Mouse (Mus musculus) liver, adult 2 months (tissue): Measurements from ENCODE around the gene Hsd3b4. TPM values are rescaled to one million over a fixed set of nuclear protein-coding genes. Genes with fewer than 3 reads are reported as not detected.
"Not testable (repeated sequence)": the region's sequence is repeated elsewhere in the genome, so short reads cannot be mapped to it uniquely, and the experiment has no call there.

Experiments
- DNase-seq: peaks from one replicate; pipeline ENCODE4 v3.0.0-alpha.2; 2011; ENCODE audit warnings: low read depth, low spot score; ENCODE audit errors: extremely low read depth
- H3K27ac ChIP-seq: fragments of 200-500 bp; replicated peaks from 2 replicates; pipeline ENCODE4 v1.5.1; 2012; ENCODE audit warnings: low read depth, mild to moderate bottlenecking, control low read depth, inconsistent platforms, low read length; ENCODE audit not compliant: insufficient read depth
- H3K27me3 ChIP-seq: fragments of 200-500 bp; 2 replicates; pipeline ENCODE4 v1.6.1; 2012; ENCODE audit warnings: mild to moderate bottlenecking, moderate library complexity, low read length, inconsistent platforms; ENCODE audit not compliant: control insufficient read depth, insufficient read depth
- H3K36me3 ChIP-seq: fragments of 200-500 bp; 2 replicates; pipeline ENCODE4 v1.6.1; 2012; ENCODE audit warnings: low read length, inconsistent platforms; ENCODE audit not compliant: control insufficient read depth, insufficient read depth
- H3K4me1 ChIP-seq: fragments of 200-500 bp; 2 replicates; pipeline ENCODE4 v1.6.1; 2011; ENCODE audit warnings: low read length; ENCODE audit not compliant: control insufficient read depth, insufficient read depth
- H3K4me3 ChIP-seq: fragments of 200-500 bp; 2 replicates; pipeline ENCODE4 v1.5.1; 2011; ENCODE audit warnings: low read depth, mild to moderate bottlenecking, control low read depth, low read length, moderate library complexity; ENCODE audit not compliant: insufficient read depth
- H3K79me2 ChIP-seq: fragments of 200-500 bp; 2 replicates; pipeline ENCODE4 v1.6.1; 2012; ENCODE audit warnings: inconsistent platforms, mild to moderate bottlenecking, low read length, moderate library complexity; ENCODE audit not compliant: control insufficient read depth, insufficient read depth
- H3K9ac ChIP-seq: fragments of 200-500 bp; 2 replicates; pipeline ENCODE4 v1.6.1; 2012; ENCODE audit warnings: low read depth, mild to moderate bottlenecking, control low read depth, inconsistent platforms, low read length
- WGBS: fragments of 180-500 bp; shearing (Covaris S2); methylation state at CpG from one replicate; pipeline ENCODE4 v1.1.7; 2018; 5-methylcytosine and 5-hydroxymethylcytosine counted together
- polyA plus RNA-seq: library from polyadenylated mRNA; depleted of rRNA; stranded (reverse); fragments of >200 nt; gene quantifications from 2 replicates; pipeline ENCODE4 v1.2.3, GENCODE M21; 2012; rRNA removed
- total RNA-seq: library from RNA; depleted of rRNA; stranded (reverse); fragments of >200 nt; gene quantifications from 2 replicates; pipeline ENCODE4 v1.2.3, GENCODE M21; 2014; rRNA removed

Hsd3b4 gene
- 0.13 and 0.37 TPM in 2 replicates for total RNA-seq
- polyA plus RNA-seq, result not detected in 2 replicates

DNA sequence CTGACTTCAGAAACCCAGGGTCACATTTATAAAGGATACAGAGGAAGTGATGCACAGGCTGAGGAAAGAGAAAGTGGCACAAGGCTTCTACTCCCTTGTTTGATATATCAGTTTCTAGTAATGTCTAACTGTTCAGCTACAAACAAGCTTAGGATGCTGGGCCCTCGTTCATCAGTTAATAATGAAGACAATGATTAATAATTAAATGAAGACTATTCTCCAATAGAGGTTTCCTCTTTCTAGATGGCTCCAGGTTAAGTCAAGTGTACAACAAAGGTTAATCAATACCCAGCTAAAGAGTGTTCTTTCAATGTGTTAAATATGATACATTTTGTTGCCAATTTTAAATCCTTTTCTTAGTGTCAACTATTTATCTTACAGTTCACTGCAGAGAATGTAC, at the start of gene Hsd3b4:
Gene Hsd3b4 (minus strand): TSS at position 101 of the 400 bp plus-strand sequence.
- not testable (repeated sequence) for H3K79me2 ChIP-seq, DNase-seq, H3K36me3 ChIP-seq, H3K4me3 ChIP-seq, H3K27me3 ChIP-seq, H3K4me1 ChIP-seq, H3K9ac ChIP-seq, H3K27ac ChIP-seq
- no CpG with 5 or more reads among the region's 1 CpGs for WGBS

DNA sequence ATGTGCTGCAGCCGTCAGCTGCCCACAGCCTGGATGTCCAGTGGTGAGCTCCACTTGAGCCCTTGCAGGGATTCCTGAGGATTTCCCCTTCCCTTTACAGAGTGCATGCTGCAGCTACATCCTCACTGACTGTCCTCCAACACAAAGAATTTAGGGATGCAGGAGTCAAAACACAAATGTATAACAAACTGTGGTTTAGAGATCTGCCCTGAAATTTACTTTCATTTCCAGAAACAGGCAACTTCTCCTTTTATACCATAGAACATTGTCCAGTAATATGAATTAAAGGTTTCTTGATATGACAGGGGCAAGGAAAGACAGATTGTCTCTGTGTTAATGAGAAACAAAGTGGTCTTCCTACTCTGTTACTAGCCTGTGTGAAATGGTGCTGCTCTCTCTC, 40.5 kb upstream of the Hsd3b4 start:
- H3K27me3 ChIP-seq, H3K27ac ChIP-seq, H3K36me3 ChIP-seq, H3K4me3 ChIP-seq, H3K9ac ChIP-seq, H3K4me1 ChIP-seq, DNase-seq, H3K79me2 ChIP-seq: not testable (repeated sequence)
- WGBS, result no CpG with 5 or more reads among the region's 1 CpGs

DNA sequence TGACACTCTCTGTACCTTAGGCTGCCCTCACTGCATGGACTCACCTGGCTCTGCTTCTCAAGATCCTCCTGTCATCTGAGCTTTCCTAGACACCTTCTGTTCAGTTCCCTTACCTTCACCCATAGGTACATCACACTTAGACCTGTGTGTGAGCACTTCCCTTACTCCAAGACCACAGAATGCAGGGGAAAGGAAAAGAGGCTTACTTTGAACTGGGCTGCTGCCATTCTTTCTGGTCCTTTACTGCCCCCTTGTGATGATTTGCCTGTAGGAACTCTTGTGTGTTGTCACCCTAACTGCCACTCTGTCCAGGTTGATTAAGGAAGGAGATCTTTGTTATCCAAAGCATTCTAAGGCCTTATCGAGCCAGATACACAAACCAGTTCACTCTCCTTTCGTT, 39.9 kb upstream of the Hsd3b4 start:
- not testable (repeated sequence) for H3K36me3 ChIP-seq, H3K4me1 ChIP-seq, DNase-seq, H3K9ac ChIP-seq, H3K79me2 ChIP-seq, H3K4me3 ChIP-seq, H3K27ac ChIP-seq, H3K27me3 ChIP-seq
- WGBS, result no CpG with 5 or more reads among the region's 2 CpGs

DNA sequence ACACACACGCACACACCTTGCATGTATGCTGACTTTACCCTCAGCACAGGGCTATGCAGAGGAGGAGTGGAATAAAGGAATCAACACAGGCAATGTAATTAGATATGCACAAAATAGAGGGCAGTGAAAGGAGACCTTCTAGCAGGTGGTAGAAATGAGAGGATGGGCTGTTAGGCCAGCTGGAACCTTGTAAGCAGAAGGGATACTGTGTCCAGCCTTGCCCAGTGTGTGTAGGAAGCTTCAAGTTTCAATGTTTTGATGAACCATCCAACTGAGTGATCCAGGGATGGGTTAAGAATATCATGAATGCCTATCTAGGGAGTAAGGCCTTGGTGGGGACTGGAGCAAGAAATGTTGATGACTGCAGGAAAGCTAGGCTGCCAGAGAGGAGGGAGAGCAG, 38.2 kb upstream of the Hsd3b4 start:
- WGBS, result 100% methylated on average over 1 of the region's 1 CpGs
- not testable (repeated sequence) for H3K27ac ChIP-seq, H3K36me3 ChIP-seq, H3K4me3 ChIP-seq, H3K9ac ChIP-seq, DNase-seq, H3K79me2 ChIP-seq, H3K4me1 ChIP-seq, H3K27me3 ChIP-seq

DNA sequence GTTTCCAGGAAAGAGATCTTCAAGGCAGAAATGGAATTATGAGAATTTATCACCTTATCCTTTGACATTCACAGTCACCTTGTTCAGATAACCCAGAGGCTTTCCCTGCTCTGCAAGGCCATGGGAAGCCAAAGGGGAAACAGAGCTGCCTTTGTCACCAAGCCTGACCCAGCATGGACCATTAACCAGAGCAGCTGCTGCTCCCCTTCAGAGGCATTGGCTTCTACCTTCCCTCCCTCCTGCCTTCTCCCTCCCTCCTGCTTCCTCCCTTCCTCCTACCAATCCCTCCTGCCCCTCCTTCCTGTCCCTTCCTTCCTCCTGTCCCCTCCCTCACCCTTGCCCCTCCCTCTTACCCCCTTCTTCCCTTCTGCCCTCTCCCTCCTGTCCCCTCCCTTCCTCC, 37.3 kb upstream of the Hsd3b4 start:
- H3K27me3 ChIP-seq, DNase-seq, H3K36me3 ChIP-seq, H3K27ac ChIP-seq, H3K4me1 ChIP-seq, H3K9ac ChIP-seq, H3K79me2 ChIP-seq, H3K4me3 ChIP-seq: not testable (repeated sequence)

DNA sequence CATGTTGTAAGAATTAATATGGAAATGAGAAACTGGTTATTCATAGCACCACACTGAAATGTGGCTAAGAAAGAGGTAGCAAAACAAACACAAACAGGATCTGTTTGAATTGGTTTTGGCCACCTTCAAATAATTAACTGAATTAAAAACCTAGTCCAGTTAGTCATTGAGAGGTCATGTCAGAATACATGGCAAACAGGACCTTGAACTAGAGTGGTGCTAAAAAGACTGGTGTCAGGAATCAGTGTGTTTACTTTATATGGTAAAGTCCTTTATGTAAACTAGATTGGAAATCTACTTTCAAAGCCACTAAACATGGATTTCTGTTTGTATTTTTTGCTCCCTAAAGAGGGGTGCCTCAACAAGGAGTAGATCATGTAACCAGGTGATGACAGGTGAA, 14.7 kb upstream of the Hsd3b4 start:
- not testable (repeated sequence) for H3K4me1 ChIP-seq, H3K4me3 ChIP-seq, H3K36me3 ChIP-seq, H3K27me3 ChIP-seq, DNase-seq, H3K79me2 ChIP-seq, H3K27ac ChIP-seq, H3K9ac ChIP-seq

DNA sequence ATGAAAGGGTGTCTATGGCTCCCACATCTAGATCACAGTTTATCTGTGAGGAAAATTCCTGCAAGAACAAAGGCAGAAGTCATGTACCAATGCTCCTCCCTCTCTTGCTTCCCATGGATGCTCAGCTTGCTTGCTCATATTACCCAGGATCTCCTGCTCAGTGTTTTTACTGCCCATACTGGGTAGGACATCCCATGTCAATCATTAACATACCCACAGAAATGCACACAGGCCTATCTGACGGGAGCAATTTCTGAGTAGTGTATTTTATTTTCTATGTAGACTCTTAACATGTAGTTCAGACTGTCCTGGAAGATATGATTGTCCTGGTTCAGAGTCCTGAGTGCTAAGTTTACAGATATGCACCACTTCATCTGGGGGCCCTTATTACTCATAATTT, 14.2 kb upstream of the Hsd3b4 start:
- not testable (repeated sequence) for H3K4me3 ChIP-seq, H3K27me3 ChIP-seq, H3K36me3 ChIP-seq, H3K27ac ChIP-seq, H3K9ac ChIP-seq, H3K79me2 ChIP-seq, H3K4me1 ChIP-seq, DNase-seq
- WGBS, result no CpG with 5 or more reads among the region's 1 CpGs

DNA sequence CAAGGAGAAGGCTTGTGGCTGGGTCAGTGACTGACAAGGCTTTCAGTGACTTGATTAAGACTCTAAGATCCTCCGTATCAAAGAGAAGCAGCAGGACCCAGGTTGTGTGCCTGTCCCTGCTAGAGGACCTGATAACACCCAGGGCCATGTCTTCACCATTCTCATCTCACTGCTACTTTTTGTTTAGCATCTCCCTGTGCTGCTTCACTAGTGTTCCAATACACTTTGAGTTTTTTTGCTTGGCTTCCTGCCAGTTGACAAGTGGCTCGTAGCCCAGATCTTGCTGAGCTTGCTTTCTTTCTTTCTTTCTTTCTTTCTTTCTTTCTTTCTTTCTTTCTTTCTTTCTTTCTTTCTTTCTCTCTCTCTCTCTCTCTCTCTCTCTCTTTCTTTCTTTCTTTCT, 12.5 kb upstream of the Hsd3b4 start:
- H3K27me3 ChIP-seq, H3K9ac ChIP-seq, H3K4me1 ChIP-seq, H3K79me2 ChIP-seq, H3K36me3 ChIP-seq, DNase-seq, H3K4me3 ChIP-seq, H3K27ac ChIP-seq: not testable (repeated sequence)
- 0% methylated on average over 1 of the region's 2 CpGs for WGBS

DNA sequence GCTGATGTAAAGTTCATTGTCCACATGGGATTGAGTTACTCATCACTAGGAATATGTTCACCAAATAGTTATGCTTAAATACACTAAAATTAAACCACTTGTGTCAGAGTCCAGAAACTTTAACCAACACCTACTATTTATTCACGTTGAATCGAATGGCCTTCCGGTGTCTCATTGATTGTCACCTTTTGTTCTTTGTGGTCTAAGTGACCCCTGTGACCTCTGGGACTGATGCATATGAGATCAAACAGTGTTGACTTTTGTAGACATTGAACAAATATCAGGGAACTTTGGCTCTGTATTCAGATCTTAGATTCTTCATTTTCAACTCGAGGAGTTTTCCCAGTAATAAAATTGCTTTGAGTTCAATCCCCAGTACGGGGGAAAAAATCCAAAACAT, 3.1 kb downstream of the Hsd3b4 start:
- not testable (repeated sequence) for H3K27ac ChIP-seq, H3K4me3 ChIP-seq, DNase-seq, H3K79me2 ChIP-seq, H3K36me3 ChIP-seq, H3K27me3 ChIP-seq, H3K9ac ChIP-seq, H3K4me1 ChIP-seq
- WGBS, result no CpG with 5 or more reads among the region's 5 CpGs

DNA sequence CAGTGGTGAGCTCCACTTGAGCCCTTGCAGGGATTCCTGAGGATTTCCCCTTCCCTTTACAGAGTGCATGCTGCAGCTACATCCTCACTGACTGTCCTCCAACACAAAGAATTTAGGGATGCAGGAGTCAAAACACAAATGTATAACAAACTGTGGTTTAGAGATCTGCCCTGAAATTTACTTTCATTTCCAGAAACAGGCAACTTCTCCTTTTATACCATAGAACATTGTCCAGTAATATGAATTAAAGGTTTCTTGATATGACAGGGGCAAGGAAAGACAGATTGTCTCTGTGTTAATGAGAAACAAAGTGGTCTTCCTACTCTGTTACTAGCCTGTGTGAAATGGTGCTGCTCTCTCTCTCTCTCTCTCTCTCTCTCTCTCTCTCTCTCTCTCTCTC, 12.9 kb downstream of the Hsd3b4 start:
- not testable (repeated sequence) for H3K4me1 ChIP-seq, H3K27me3 ChIP-seq, H3K4me3 ChIP-seq, H3K9ac ChIP-seq, H3K79me2 ChIP-seq, H3K36me3 ChIP-seq, H3K27ac ChIP-seq, DNase-seq
